Mouse (Mus musculus) CH12.LX (cell line): ENCODE data around the gene Armcx4. TPM values are rescaled to one million over a fixed set of nuclear protein-coding genes. Genes with fewer than 3 reads are reported as not detected.

Source experiments
- DNase-seq: peaks from one replicate; pipeline ENCODE4 v3.0.0-alpha.2; 2013; ENCODE audit errors: extremely low read depth
- H3K27ac ChIP-seq: 2 replicates; pipeline ENCODE4 v1.5.1; 2012; ENCODE audit warnings: low read depth, mild to moderate bottlenecking, control low read depth, moderate library complexity; ENCODE audit not compliant: insufficient read depth
- H3K27me3 ChIP-seq: replicated peaks from 2 replicates; pipeline ENCODE3; 2012; ENCODE audit warnings: inconsistent platforms
- H3K36me3 ChIP-seq, 2 experiments: replicated peaks in 1 of 2; 2 replicates each; pipeline versions ENCODE3 to v1.6.1; 2012; ENCODE audit warnings: inconsistent platforms in 1 of 2, low read length in 1 of 2, mild to moderate bottlenecking in 1 of 2, mixed read lengths in 1 of 2, moderate library complexity in 1 of 2; ENCODE audit not compliant: control insufficient read depth in 1 of 2, insufficient read depth in 1 of 2
- H3K4me1 ChIP-seq, 2 experiments: 2 replicates each; pipeline ENCODE4 v1.6.1; 2012; ENCODE audit warnings: inconsistent platforms in 1 of 2, moderate library complexity in 1 of 2; ENCODE audit not compliant: insufficient read depth in 2 of 2, control insufficient read depth in 1 of 2
- H3K4me2 ChIP-seq: 2 replicates; pipeline ENCODE4 v1.6.1; 2012; ENCODE audit warnings: low read depth, mild to moderate bottlenecking, control low read depth; ENCODE audit not compliant: poor library complexity, insufficient read depth, severe bottlenecking
- H3K4me3 ChIP-seq, 3 experiments: fragments of 150-350 bp in 1 of 3; sonication (generic) in 1 of 3; replicated peaks in 1 of 3; 2 replicates each; pipeline versions ENCODE3 to v1.5.1; 2011 to 2012; ENCODE audit warnings: low read depth in 2 of 3, low read length in 2 of 3, mild to moderate bottlenecking in 2 of 3, moderate library complexity in 2 of 3, control low read depth in 1 of 3, improper control_type of control experiment in 1 of 3, inconsistent platforms in 1 of 3, mixed read lengths in 1 of 3; ENCODE audit not compliant: poor library complexity in 1 of 3
- H3K79me2 ChIP-seq: replicated peaks from 2 replicates; pipeline ENCODE4 v1.6.1; 2012; ENCODE audit warnings: mild to moderate bottlenecking, moderate library complexity; ENCODE audit not compliant: control insufficient read depth, poor library complexity, insufficient read depth, severe bottlenecking; ENCODE audit errors: extremely low read depth
- H3K9ac ChIP-seq: 2 replicates; pipeline ENCODE4 v1.6.1; 2012; ENCODE audit warnings: low read depth, mild to moderate bottlenecking, control low read depth, moderate library complexity; ENCODE audit not compliant: insufficient read depth
- H3K9me3 ChIP-seq: replicated peaks from 2 replicates; pipeline ENCODE3; 2012; ENCODE audit warnings: low read length, inconsistent platforms, mixed read lengths
- BHLHE40 ChIP-seq: IDR thresholded peaks from 2 replicates; pipeline ENCODE4 v1.6.1; 2011; ENCODE audit warnings: mild to moderate bottlenecking, low read depth, low read length, improper control_type of control experiment
- CHD1 ChIP-seq: IDR thresholded peaks from 2 replicates; pipeline ENCODE4 v1.6.1; 2012; ENCODE audit warnings: low read depth, low read length, improper control_type of control experiment, inconsistent platforms
- GABPA ChIP-seq: IDR thresholded peaks from 2 replicates; pipeline ENCODE4 v1.6.1; 2012; ENCODE audit warnings: low read depth, low read length, improper control_type of control experiment, inconsistent platforms; ENCODE audit not compliant: insufficient replicate concordance
- IRF4 ChIP-seq: IDR thresholded peaks from 2 replicates; pipeline ENCODE4 v1.6.1; 2014; ENCODE audit warnings: low read depth, mild to moderate bottlenecking, inconsistent platforms, low read length, improper control_type of control experiment
- KAT2A ChIP-seq: IDR thresholded peaks from 2 replicates; pipeline ENCODE4 v1.6.1; 2012; ENCODE audit warnings: low read length, improper control_type of control experiment, inconsistent platforms; ENCODE audit not compliant: insufficient replicate concordance
- MAFK ChIP-seq: IDR thresholded peaks from 2 replicates; pipeline ENCODE4 v1.6.1; 2011; ENCODE audit warnings: low read length, improper control_type of control experiment; ENCODE audit not compliant: insufficient replicate concordance
- MAX ChIP-seq: IDR thresholded peaks from 2 replicates; pipeline ENCODE4 v1.6.1; 2011; ENCODE audit warnings: low read length, improper control_type of control experiment
- MAZ ChIP-seq: IDR thresholded peaks from 2 replicates; pipeline ENCODE4 v1.6.1; 2012; ENCODE audit warnings: low read depth, mild to moderate bottlenecking, inconsistent platforms, low read length, improper control_type of control experiment, moderate library complexity
- MEF2A ChIP-seq: IDR thresholded peaks from 2 replicates; pipeline ENCODE4 v1.6.1; 2014; ENCODE audit warnings: low read depth, mild to moderate bottlenecking, inconsistent platforms, low read length, improper control_type of control experiment, borderline replicate concordance
- NELFE ChIP-seq: IDR thresholded peaks from 2 replicates; pipeline ENCODE4 v1.6.1; 2011; ENCODE audit warnings: low read depth, low read length, improper control_type of control experiment
- NRF1 ChIP-seq: IDR thresholded peaks from 2 replicates; pipeline ENCODE4 v1.6.1; 2014; ENCODE audit warnings: low read depth, mild to moderate bottlenecking, inconsistent platforms, low read length, improper control_type of control experiment, moderate library complexity
- POLR2AphosphoS2 ChIP-seq: IDR thresholded peaks from 2 replicates; pipeline ENCODE4 v1.6.1; 2011; ENCODE audit warnings: low read depth, low read length, improper control_type of control experiment
- RAD21 ChIP-seq: IDR thresholded peaks from 2 replicates; pipeline ENCODE4 v1.6.1; 2011; ENCODE audit warnings: low read depth, mild to moderate bottlenecking, low read length, improper control_type of control experiment, moderate library complexity
- SIN3A ChIP-seq: IDR thresholded peaks from 2 replicates; pipeline ENCODE4 v1.6.1; 2012; ENCODE audit warnings: low read length, improper control_type of control experiment, inconsistent platforms
- TCF12 ChIP-seq: IDR thresholded peaks from 2 replicates; pipeline ENCODE4 v1.6.1; 2014; ENCODE audit warnings: low read depth, mild to moderate bottlenecking, inconsistent platforms, low read length, improper control_type of control experiment
- UBTF ChIP-seq: IDR thresholded peaks from 2 replicates; pipeline ENCODE4 v1.6.1; 2012; ENCODE audit warnings: low read depth, mild to moderate bottlenecking, inconsistent platforms, low read length, improper control_type of control experiment, moderate library complexity
- USF1 ChIP-seq: IDR thresholded peaks from 2 replicates; pipeline ENCODE4 v1.6.1; 2014; ENCODE audit warnings: low read depth, mild to moderate bottlenecking, inconsistent platforms, low read length, improper control_type of control experiment
- USF2 ChIP-seq: conservative IDR thresholded peaks from 2 replicates; pipeline ENCODE4 v1.6.1; 2011; ENCODE audit warnings: low read depth, low read length, improper control_type of control experiment
- ZMIZ1 ChIP-seq: IDR thresholded peaks from 2 replicates; pipeline ENCODE4 v1.6.1; 2012; ENCODE audit warnings: low read depth, mild to moderate bottlenecking, inconsistent platforms, low read length, improper control_type of control experiment
- ZNF384 ChIP-seq: IDR thresholded peaks from 2 replicates; pipeline ENCODE4 v1.6.1; 2012; ENCODE audit warnings: low read depth, low read length, improper control_type of control experiment, inconsistent platforms
- dilution Hi-C: fragments of 300-500 bp; cut with MboI; formaldehyde crosslinking; loops from 2 replicates; pipeline ENCODE4 v1.14.3; 2020; ENCODE audit warnings: low sequenced_read_pairs; ENCODE audit not compliant: extremely low pct_unique_long_range_greater_than_20kb, extremely low pct_ligation_motif_present
- in situ Hi-C: fragments of 300-500 bp; cut with MboI; formaldehyde crosslinking; loops from 3 replicates; pipeline ENCODE4 v1.14.3; 2019; ENCODE audit warnings: low sequenced_read_pairs, low pct_ligation_motif_present, low pct_unique_long_range_greater_than_20kb, mixed read lengths
- polyA plus RNA-seq: library from polyadenylated mRNA; unstranded; fragments of >175 nt; gene quantifications from 2 replicates; pipeline ENCODE4 v1.2.1, GENCODE M21; 2012; ENCODE audit warnings: low read depth; ENCODE audit not compliant: insufficient read length
- total RNA-seq, 2 experiments: library from RNA; depleted of rRNA; stranded (reverse); fragments of 300-350 nt in 1 of 2; fragments of >200 nt in 1 of 2; gene quantifications; 2 replicates each; pipeline ENCODE4 v1.2.3; 2012 to 2014

Armcx4 gene
- total and polyA plus RNA-seq, 3 experiments: 0.03 to 3.4 (median 0.19) TPM

DNA sequence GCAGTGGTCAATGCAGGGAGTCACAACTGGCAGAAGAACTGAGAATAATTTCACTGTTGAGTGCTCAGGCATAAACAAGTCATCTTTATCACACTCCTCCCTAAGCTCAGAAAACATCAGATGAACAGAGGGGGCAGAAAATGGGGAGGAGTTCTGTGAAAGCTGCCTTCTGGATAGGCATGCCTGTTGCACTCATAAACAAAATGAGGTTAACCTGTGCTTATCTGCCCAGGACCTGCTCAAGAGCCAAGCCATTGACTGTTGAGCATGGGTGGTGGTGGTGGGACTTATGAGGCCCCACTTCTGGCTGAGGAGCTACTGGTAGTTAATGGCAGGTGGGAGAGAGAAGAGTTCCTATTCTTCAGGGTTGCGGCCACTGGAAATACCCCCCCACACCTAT, 51.5 kb downstream of the Armcx4 start:
- no peaks in the 10 kb centered on the region for H3K9me3 ChIP-seq
- H3K27ac ChIP-seq: no peak overlapping the region
- no peaks in the 10 kb centered on the region for H3K4me1 ChIP-seq
- dilution Hi-C loops (no loop called here), in situ Hi-C loops (no loop called here)
- no peak overlapping the region for H3K9ac ChIP-seq
- H3K4me3 ChIP-seq: no peak overlapping the region
- H3K4me2 ChIP-seq: no peak overlapping the region
- H3K36me3 ChIP-seq: no peaks in the 10 kb centered on the region
- DNase-seq: no peak
- no peaks in the 10 kb centered on the region for H3K79me2 ChIP-seq
- no peaks in the 10 kb centered on the region for H3K27me3 ChIP-seq
- TF ChIP-seq BHLHE40 (no peak), MAZ (no peak), NRF1 (no peak), MAFK (no peak), ZMIZ1 (no peak), MEF2A (no peak), CHD1 (no peak), GABPA (no peak), KAT2A (no peak), RAD21 (no peak), SIN3A (no peak), TCF12 (no peak), IRF4 (no peak), ZNF384 (no peak), POLR2AphosphoS2 (no peak), USF1 (no peak), MAX (no peak), UBTF (no peak), NELFE (no peak), USF2 (no peak)

DNA sequence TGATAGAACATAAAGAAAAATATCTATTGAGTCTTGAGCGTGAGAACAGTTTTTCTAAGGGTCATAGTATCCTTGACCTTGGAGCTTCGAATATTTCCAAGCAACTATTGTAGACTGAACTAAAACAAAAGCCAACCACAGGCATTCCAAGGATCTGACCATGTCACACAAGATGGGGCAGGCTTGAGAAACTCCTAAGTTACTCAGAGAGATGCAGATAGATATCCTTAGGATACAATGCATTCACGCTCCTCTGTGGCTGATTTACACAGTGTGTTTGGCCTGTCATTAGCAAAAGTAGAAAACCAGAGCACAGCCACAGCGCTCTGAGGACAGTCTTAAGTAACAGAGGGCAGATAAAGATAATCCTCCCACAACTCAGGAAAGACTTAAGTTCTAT, 52.8 kb downstream of the Armcx4 start:
- in situ Hi-C loops: no loop called here
- no peak for DNase-seq
- Histone ChIP-seq H3K27ac (no peak overlapping the region), H3K4me2 (no peak overlapping the region), H3K9ac (no peak overlapping the region), H3K79me2 (no peaks in the 10 kb centered on the region), H3K9me3 (no peaks in the 10 kb centered on the region), H3K4me1 (no peaks in the 10 kb centered on the region), H3K36me3 (no peaks in the 10 kb centered on the region), H3K4me3 (no peak overlapping the region)
- dilution Hi-C loops: no loop called here
- no peak for TF ChIP-seq MAZ
- TF ChIP-seq, all 38 proteins: peak for 0
- H3K27me3 ChIP-seq: no peaks in the 10 kb centered on the region
